Mouse (Mus musculus) lung, postnatal 0 days (tissue): ENCODE measurements around the gene Scarf2. TPM values are rescaled to one million over a fixed set of nuclear protein-coding genes. Genes with fewer than 3 reads are reported as not detected.

ENCODE experiments used
- ATAC-seq: fragments of 200-750 bp; cut with Nextera tagmentation; 2 replicates; pipeline ENCODE4 v1.8.0; 2017; ENCODE audit warnings: moderate library complexity
- DNase-seq: peaks from one replicate; pipeline ENCODE4 v3.0.0-alpha.2; 2016; ENCODE audit warnings: low spot score
- H3K27ac ChIP-seq: fragments of 300-500 bp; sonication (generic); 2 replicates; pipeline ENCODE4 v1.5.1; 2014; ENCODE audit warnings: antibody characterized with exemption, mild to moderate bottlenecking, low read length, mixed read lengths
- H3K27me3 ChIP-seq: fragments of 300-500 bp; sonication (generic); replicated peaks from 2 replicates; pipeline ENCODE4 v1.6.1; 2014; ENCODE audit warnings: low read length, mixed read lengths; ENCODE audit not compliant: insufficient read depth
- H3K36me3 ChIP-seq: fragments of 300-500 bp; sonication (generic); 2 replicates; pipeline ENCODE4 v1.6.1; 2014; ENCODE audit warnings: low read length, mixed read lengths; ENCODE audit not compliant: insufficient read depth
- H3K4me1 ChIP-seq: fragments of 300-500 bp; sonication (generic); 2 replicates; pipeline ENCODE4 v1.6.1; 2014; ENCODE audit warnings: antibody characterized with exemption, low read depth, low read length, mixed read lengths; ENCODE audit not compliant: insufficient read depth
- H3K4me2 ChIP-seq: fragments of 300-500 bp; sonication (generic); replicated peaks from 2 replicates; pipeline ENCODE4 v1.6.1; 2014; ENCODE audit warnings: low read depth, mild to moderate bottlenecking, low read length, moderate library complexity, mixed read lengths
- H3K4me3 ChIP-seq: fragments of 300-500 bp; sonication (generic); 2 replicates; pipeline ENCODE4 v1.5.1; 2014; ENCODE audit warnings: low read depth, low read length
- H3K9ac ChIP-seq: fragments of 300-500 bp; sonication (generic); replicated peaks from 2 replicates; pipeline ENCODE4 v1.6.1; 2014; ENCODE audit warnings: low read depth, mild to moderate bottlenecking
- H3K9me3 ChIP-seq: fragments of 300-500 bp; sonication (generic); 2 replicates; pipeline ENCODE4 v1.6.1; 2016; ENCODE audit warnings: low read length, mixed read lengths
- CTCF ChIP-seq: IDR thresholded peaks from 2 replicates; pipeline ENCODE4 v1.5.1; 2016; ENCODE audit warnings: antibody characterized with exemption, mild to moderate bottlenecking
- EP300 ChIP-seq: IDR thresholded peaks from 2 replicates; pipeline ENCODE4 v1.6.1; 2016; ENCODE audit warnings: antibody characterized with exemption, mild to moderate bottlenecking, control low read depth
- WGBS: fragments of 180-500 bp; shearing (Covaris S2); extraction: QIAGEN DNeasy Blood & Tissue Kit; methylation state at CpG from one replicate; pipeline ENCODE4 v1.1.7; 2014; 5-methylcytosine and 5-hydroxymethylcytosine counted together
- polyA plus RNA-seq: library from polyadenylated mRNA; unstranded; fragments of >200 nt; fragmentation: Nextera tagmentation; extraction: Ambion mirVana; gene quantifications from 2 replicates; pipeline ENCODE4 v1.2.1, GENCODE M21; 2015

The Scarf2 gene
- polyA plus RNA-seq, 1 experiment from 2014 or later = 18.5 TPM

- no peaks in the 10 kb centered on the region for H3K9me3 ChIP-seq
- H3K4me1 ChIP-seq = peaks cover 5% of the 10 kb centered on the region; the same call in 1 of the 2 replicates
- H3K27me3 ChIP-seq = peaks cover 49% of the 10 kb centered on the region
- WGBS = 29% methylated on average over 7 of the region's 7 CpGs
- H3K4me3 ChIP-seq = peak within 1 kb of the TSS; percentile 51
- H3K27ac ChIP-seq = no peak within 1 kb of the TSS
- peak within 1 kb of the TSS; percentile 97 for H3K4me2 ChIP-seq
- DNase-seq (no peak), ATAC-seq (no peak)
- TF ChIP-seq CTCF = no peak
- no peak for TF ChIP-seq EP300
- no peaks in the 10 kb centered on the region for H3K36me3 ChIP-seq
- H3K9ac ChIP-seq = no peak within 1 kb of the TSS
Observed at GRCm38 (mm10) chr16:17832821-17833220, 35.7 kb downstream of the Scarf2 start, which contains the start of gene B830017H08Rik. TSS of gene B830017H08Rik (plus strand) at chr16:17833121.

GRCm38 (mm10) chr16:17833321-17833680, 36.2 kb downstream of the Scarf2 start:
- H3K4me3 ChIP-seq = peak overlapping the region; percentile 51
- ATAC-seq = peak; percentile 33; the same call in 1 of the 2 replicates
- peaks cover 49% of the 10 kb centered on the region for H3K27me3 ChIP-seq
- no peak overlapping the region for H3K9ac ChIP-seq
- H3K9me3 ChIP-seq = no peaks in the 10 kb centered on the region
- H3K4me1 ChIP-seq = peaks cover 5% of the 10 kb centered on the region; the same call in 1 of the 2 replicates
- DNase-seq = no peak
- 0% methylated on average over 28 of the region's 37 CpGs for WGBS
- TF ChIP-seq CTCF (no peak), EP300 (no peak)
- no peak overlapping the region for H3K27ac ChIP-seq
- peak overlapping the region; percentile 97 for H3K4me2 ChIP-seq
- H3K36me3 ChIP-seq = no peaks in the 10 kb centered on the region

- H3K4me2 ChIP-seq = peak overlapping the region; percentile 97
- H3K9me3 ChIP-seq = no peaks in the 10 kb centered on the region
- peaks cover 5% of the 10 kb centered on the region; the same call in 1 of the 2 replicates for H3K4me1 ChIP-seq
- no peaks in the 10 kb centered on the region for H3K36me3 ChIP-seq
- no peak overlapping the region for H3K27ac ChIP-seq
- TF ChIP-seq EP300 = no peak
- TF ChIP-seq CTCF = no peak
- DNase-seq (no peak), ATAC-seq (0 out of 2 replicates have a peak, but pooled peaks have one; percentile 35)
- no peak overlapping the region for H3K9ac ChIP-seq
- under 1% methylated on average over 52 of the region's 103 CpGs for WGBS
- H3K27me3 ChIP-seq = peaks cover 49% of the 10 kb centered on the region
- H3K4me3 ChIP-seq = peak overlapping the region; percentile 51
Observed at GRCm38 (mm10) chr16:17833681-17834399, 36.8 kb downstream of the Scarf2 start.

- peaks cover 49% of the 10 kb centered on the region for H3K27me3 ChIP-seq
- H3K9me3 ChIP-seq = no peaks in the 10 kb centered on the region
- H3K27ac ChIP-seq = no peak overlapping the region
- TF ChIP-seq CTCF = no peak
- TF ChIP-seq EP300 = no peak
- H3K4me1 ChIP-seq = peaks cover 5% of the 10 kb centered on the region; the same call in 1 of the 2 replicates
- DNase-seq (no peak), ATAC-seq (no peak)
- no peaks in the 10 kb centered on the region for H3K36me3 ChIP-seq
- H3K4me2 ChIP-seq = no peak overlapping the region
- H3K9ac ChIP-seq = no peak overlapping the region
- 52% methylated on average over 7 of the region's 7 CpGs for WGBS
- no peak overlapping the region for H3K4me3 ChIP-seq
Observed at GRCm38 (mm10) chr16:17834543-17834942, 37.5 kb downstream of the Scarf2 start.

- no peak for DNase-seq
- TF ChIP-seq CTCF (no peak), EP300 (no peak)
- Histone ChIP-seq H3K36me3 (no peaks in the 10 kb centered on the region), H3K9me3 (no peaks in the 10 kb centered on the region), H3K9ac (no peak overlapping the region), H3K4me3 (no peak overlapping the region), H3K27ac (no peak overlapping the region), H3K27me3 (peaks cover 49% of the 10 kb centered on the region), H3K4me1 (peaks cover 5% of the 10 kb centered on the region; the same call in 1 of the 2 replicates), H3K4me2 (no peak overlapping the region)
- WGBS = 38% methylated on average over 13 of the region's 13 CpGs
- no peak for ATAC-seq
Observed at GRCm38 (mm10) chr16:17835481-17835880, 38.4 kb downstream of the Scarf2 start.

GRCm38 (mm10) chr16:17838051-17838450, 41.0 kb downstream of the Scarf2 start, which contains the start of gene Car15:
TSS of gene Car15 (minus strand) at chr16:17838364.
- Histone ChIP-seq H3K9me3 (no peaks in the 10 kb centered on the region), H3K27ac (no peak within 1 kb of the TSS), H3K36me3 (peaks cover 21% of the 10 kb centered on the region; the same call in 1 of the 2 replicates), H3K4me2 (no peak within 1 kb of the TSS), H3K27me3 (peaks cover 24% of the 10 kb centered on the region), H3K9ac (no peak within 1 kb of the TSS), H3K4me3 (no peak within 1 kb of the TSS), H3K4me1 (peaks cover 3% of the 10 kb centered on the region; the same call in 1 of the 2 replicates)
- TF ChIP-seq EP300 (no peak), CTCF (no peak)
- whole genome bisulfite sequencing = 67% methylated on average over 6 of the region's 6 CpGs
- no peak for DNase-seq
- no peak for ATAC-seq
